Mouse (Mus musculus) liver, embryonic 11.5 days (tissue): ENCODE results near the gene Flt1. TPM values are rescaled to one million over a fixed set of nuclear protein-coding genes. Genes with fewer than 3 reads are reported as not detected.

ENCODE experiments used
- ATAC-seq: fragments of 200-750 bp; cut with Nextera tagmentation; replicated peaks from 2 replicates; pipeline ENCODE4 v1.8.0; 2017; ENCODE audit warnings: moderate number of reproducible peaks, mild to moderate bottlenecking, moderate TSS enrichment, moderate library complexity; ENCODE audit not compliant: low FRiP score
- DNase-seq: peaks from one replicate; pipeline ENCODE4 v3.0.0-alpha.2; 2017; ENCODE audit warnings: low spot score
- H3K27ac ChIP-seq: fragments of 300-500 bp; sonication (generic); 2 replicates; pipeline ENCODE4 v1.5.1; 2014; ENCODE audit warnings: mild to moderate bottlenecking, low read depth, low read length, control low read depth
- H3K27me3 ChIP-seq: fragments of 300-500 bp; sonication (generic); replicated peaks from 2 replicates; pipeline ENCODE4 v1.6.1; 2014; ENCODE audit warnings: low read length, mixed read lengths; ENCODE audit not compliant: control insufficient read depth, insufficient read depth
- H3K36me3 ChIP-seq: fragments of 300-500 bp; sonication (generic); 2 replicates; pipeline ENCODE4 v1.6.1; 2014; ENCODE audit warnings: mild to moderate bottlenecking, low read length, moderate library complexity, mixed read lengths; ENCODE audit not compliant: control insufficient read depth, insufficient read depth
- H3K4me1 ChIP-seq: fragments of 300-500 bp; sonication (generic); replicated peaks from 2 replicates; pipeline ENCODE4 v1.6.1; 2014; ENCODE audit warnings: low read length, mixed read lengths; ENCODE audit not compliant: control insufficient read depth, insufficient read depth
- H3K4me2 ChIP-seq: fragments of 300-500 bp; sonication (generic); 2 replicates; pipeline ENCODE4 v1.6.1; 2014; ENCODE audit warnings: mild to moderate bottlenecking, control low read depth, moderate library complexity
- H3K4me3 ChIP-seq: fragments of 300-500 bp; sonication (generic); 2 replicates; pipeline ENCODE4 v1.5.1; 2014; ENCODE audit warnings: low read depth, low read length, control low read depth
- H3K9ac ChIP-seq: fragments of 300-500 bp; sonication (generic); 2 replicates; pipeline ENCODE4 v1.6.1; 2014; ENCODE audit warnings: low read depth, low read length, control low read depth
- H3K9me3 ChIP-seq: fragments of 300-500 bp; sonication (generic); 2 replicates; pipeline ENCODE4 v1.6.1; 2016; ENCODE audit warnings: low read length, inconsistent platforms, mixed read lengths; ENCODE audit not compliant: control insufficient read depth
- WGBS: fragments of 180-500 bp; shearing (Covaris S2); extraction: QIAGEN DNeasy Blood & Tissue Kit; methylation state at CpG from one replicate; pipeline ENCODE4 v1.1.7; 2014; 5-methylcytosine and 5-hydroxymethylcytosine counted together
- polyA plus RNA-seq: library from polyadenylated mRNA; unstranded; fragments of >200 nt; fragmentation: Nextera tagmentation; extraction: Ambion mirVana; gene quantifications from 2 replicates; pipeline ENCODE4 v1.2.1, GENCODE M21; 2014

Gene Flt1
- polyA plus RNA-seq, 1 experiment from 2014 or later, result 11.5 TPM

DNA sequence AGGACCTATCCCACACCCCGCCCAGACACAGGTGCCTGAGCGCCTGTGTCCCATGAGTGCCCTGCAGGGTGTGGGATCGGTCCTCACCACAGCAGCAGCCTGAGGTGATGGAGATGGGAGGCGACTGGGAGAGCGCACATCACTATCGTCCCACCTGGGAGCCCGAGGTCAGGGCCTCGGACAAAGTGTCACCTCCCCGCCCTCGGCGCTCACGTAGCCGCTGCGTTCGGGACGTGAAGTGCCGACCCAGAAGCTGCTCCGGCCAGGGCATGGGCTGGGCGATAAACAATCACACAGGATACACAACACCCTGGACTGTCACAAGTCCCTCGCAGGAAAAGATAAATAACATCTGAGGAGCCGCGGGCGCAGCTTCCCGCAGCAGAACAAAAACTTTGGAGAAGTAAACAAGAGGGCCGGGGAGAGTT, 27.1 kb upstream of the Flt1 start:
- ATAC-seq (peak; percentile 37; the same call in 1 of the 2 replicates), DNase-seq (no peak)
- Histone ChIP-seq H3K4me2 (peak overlapping the region; percentile 56), H3K27ac (no peak overlapping the region), H3K27me3 (peaks cover 45% of the 10 kb centered on the region), H3K4me3 (peak overlapping the region; percentile 31), H3K9me3 (no peaks in the 10 kb centered on the region), H3K9ac (no peak overlapping the region), H3K36me3 (no peaks in the 10 kb centered on the region), H3K4me1 (peaks cover 11% of the 10 kb centered on the region)
- 1% methylated on average over 25 of the region's 25 CpGs for WGBS

DNA sequence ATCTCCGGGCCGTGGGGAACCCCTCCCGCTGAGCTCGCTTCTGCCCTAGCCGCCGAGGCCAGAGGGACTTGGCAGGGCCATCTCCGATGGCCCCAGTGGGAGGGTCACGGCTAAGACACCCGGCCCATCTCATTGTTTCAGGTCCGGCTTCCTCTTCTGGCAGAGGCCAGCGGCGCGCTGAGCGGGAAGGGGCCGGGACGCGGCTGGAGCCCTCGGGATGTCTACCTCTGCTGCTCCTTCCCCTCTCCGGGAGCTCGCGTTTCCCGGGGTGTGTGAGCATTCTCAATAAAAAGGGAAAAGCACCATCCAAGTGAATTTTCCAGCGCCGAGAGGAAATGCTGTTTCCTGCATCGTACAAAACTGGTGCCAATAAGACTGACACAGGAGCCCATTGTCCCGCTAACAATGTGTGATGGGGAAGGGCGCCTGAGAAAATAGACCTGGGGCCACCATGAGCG, 25.9 kb upstream of the Flt1 start:
- Histone ChIP-seq H3K4me3 (peak overlapping the region; percentile 27), H3K4me2 (peak overlapping the region; percentile 54)

DNA sequence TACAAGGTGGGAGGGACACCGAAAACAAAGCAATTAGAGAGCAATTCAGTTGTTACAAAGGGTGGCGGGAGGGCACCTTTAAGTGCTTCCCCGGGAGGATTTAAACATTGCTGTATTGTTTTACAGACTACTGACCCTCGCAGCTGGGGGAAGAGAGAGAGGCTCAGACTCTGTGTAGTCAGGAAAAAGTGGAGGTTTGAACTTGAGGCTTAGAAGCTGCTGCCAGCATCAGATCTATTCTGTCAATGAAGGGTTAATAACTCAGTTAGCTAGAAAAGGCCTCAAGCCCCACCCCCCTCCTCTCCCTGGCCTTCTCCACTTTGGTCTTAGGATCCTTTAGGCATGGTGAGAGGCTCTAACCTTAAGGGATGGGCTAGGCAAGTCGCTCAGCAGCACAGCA, 24.2 kb upstream of the Flt1 start:
- 31% methylated on average over 5 of the region's 5 CpGs for WGBS
- DNase-seq, result no peak
- Histone ChIP-seq H3K27me3 (peaks cover 47% of the 10 kb centered on the region), H3K4me2 (no peak overlapping the region), H3K27ac (no peak overlapping the region), H3K4me1 (peaks cover 11% of the 10 kb centered on the region), H3K9me3 (no peaks in the 10 kb centered on the region), H3K4me3 (no peak overlapping the region), H3K36me3 (no peaks in the 10 kb centered on the region), H3K9ac (no peak overlapping the region)
- ATAC-seq, result no peak

More for the DNA sequence above, 25.9 kb upstream of the Flt1 start:
- 1% methylated on average over 28 of the region's 28 CpGs for WGBS
- Histone ChIP-seq H3K36me3 (no peaks in the 10 kb centered on the region), H3K27me3 (peaks cover 47% of the 10 kb centered on the region), H3K9ac (no peak overlapping the region), H3K9me3 (no peaks in the 10 kb centered on the region), H3K4me1 (peaks cover 11% of the 10 kb centered on the region), H3K27ac (no peak overlapping the region)
- ATAC-seq, result no peak; the same call in 1 of the 2 replicates
- peak; percentile 43 for DNase-seq

DNA sequence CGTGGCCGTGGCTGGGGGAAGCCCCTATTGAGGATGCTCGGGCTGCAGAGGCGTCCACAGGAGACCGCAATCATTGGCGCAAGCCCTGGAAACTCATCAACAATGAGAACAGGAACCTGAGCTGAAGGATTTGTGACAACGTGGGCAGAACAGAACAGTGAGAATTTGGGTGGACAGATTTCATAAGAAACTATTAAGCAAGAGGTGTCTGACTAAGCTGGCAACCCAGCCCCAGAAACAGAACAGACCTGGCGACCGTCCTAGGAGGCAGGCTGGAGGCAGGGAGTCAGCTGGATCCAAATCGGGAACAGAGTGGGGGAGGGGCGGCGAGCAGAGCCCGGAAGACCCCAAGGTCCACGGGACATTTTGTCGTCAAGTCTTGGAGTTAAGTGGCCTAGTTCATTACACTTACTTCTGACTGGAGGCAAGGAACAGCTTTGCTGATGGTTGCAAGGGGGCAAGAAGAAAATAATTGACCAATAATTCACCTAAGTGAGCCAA, 22.3 kb upstream of the Flt1 start:
- 4% methylated on average over 15 of the region's 15 CpGs for WGBS
- Histone ChIP-seq H3K36me3 (no peaks in the 10 kb centered on the region), H3K4me1 (peaks cover 10% of the 10 kb centered on the region), H3K9me3 (no peaks in the 10 kb centered on the region), H3K27me3 (peaks cover 45% of the 10 kb centered on the region), H3K9ac (no peak overlapping the region), H3K27ac (no peak overlapping the region), H3K4me3 (no peak overlapping the region), H3K4me2 (peak overlapping the region; percentile 47)
- ATAC-seq, result no peak
- DNase-seq, result no peak

DNA sequence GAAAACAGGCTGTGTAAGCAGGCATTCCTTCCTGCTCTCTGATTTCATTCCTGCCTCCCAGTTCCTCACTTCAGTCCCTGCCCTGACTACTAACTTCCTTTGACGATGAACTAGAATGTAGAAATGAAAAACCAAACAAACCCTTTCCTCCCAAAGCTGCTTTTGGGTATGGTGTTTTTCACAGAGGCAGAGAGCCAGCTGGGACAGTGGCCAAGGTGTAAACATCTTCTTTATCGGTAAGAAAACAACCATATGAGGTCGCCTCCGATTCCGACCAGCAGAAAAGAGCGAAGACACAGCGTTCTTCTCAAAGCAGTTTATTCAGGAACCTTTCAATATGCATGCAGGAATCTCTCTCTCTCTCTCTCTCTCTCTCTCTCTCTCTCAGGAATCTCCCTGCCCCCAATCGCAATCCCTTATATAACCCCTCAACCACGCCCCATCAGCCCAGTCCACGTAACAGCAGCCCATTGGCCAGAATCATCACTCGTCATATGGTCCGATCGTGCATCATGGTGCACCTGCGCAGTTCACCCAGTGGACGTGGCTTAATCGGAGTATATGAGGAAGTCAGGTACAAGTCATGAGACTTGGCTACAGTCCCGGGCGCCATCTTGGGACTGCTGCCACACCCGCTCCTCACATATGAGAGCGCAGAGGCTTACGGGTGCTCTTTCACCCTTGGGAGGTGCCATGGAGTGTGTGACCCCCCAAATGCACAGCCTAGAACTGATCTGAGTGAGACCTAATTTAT, 19.3 kb upstream of the Flt1 start:
- no peaks in the 10 kb centered on the region for H3K9me3 ChIP-seq
- H3K4me1 ChIP-seq, result 0 out of 2 replicates have a peak, but pooled peaks cover 3% of the 10 kb centered on the region
- WGBS, result 89% methylated on average over 21 of the region's 21 CpGs
- no peak for DNase-seq
- H3K27ac ChIP-seq, result no peak overlapping the region
- no peak overlapping the region for H3K4me3 ChIP-seq
- H3K4me2 ChIP-seq, result no peak overlapping the region
- H3K27me3 ChIP-seq, result peaks cover 22% of the 10 kb centered on the region
- no peaks in the 10 kb centered on the region for H3K36me3 ChIP-seq
- H3K9ac ChIP-seq, result no peak overlapping the region
- no peak for ATAC-seq

DNA sequence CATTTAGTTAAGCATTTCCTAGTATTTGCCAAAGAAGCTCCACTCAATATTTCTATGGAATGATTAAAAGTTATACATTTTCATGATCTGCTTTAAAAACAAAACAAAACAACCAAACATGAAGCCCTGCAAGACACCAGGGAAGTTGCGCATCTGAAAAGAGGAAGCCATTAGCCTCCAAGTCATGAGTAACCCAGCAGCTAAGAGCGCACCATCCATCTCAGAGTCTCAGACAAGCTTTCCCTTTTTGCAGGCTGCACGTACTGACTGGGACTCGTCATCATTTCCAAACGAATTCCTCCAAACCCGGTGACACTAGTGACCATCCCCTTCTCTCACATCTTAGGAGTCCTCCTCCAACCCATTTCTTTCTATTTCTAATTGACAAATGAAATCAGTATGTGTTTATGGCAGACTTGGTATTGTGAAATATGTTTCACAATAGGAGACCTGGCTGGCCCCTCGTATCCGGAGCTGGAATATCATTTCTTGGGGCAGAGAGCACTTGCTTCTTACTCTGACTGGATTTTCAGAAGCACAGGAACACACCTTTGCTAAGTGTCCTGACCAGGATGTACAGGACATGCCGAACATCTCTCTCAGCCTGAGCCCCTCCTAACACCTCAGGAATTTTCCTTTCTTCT, 16.8 kb upstream of the Flt1 start:
- Histone ChIP-seq H3K4me3 (no peak overlapping the region), H3K27ac (no peak overlapping the region), H3K9ac (no peak overlapping the region), H3K36me3 (no peaks in the 10 kb centered on the region), H3K27me3 (peaks cover 2% of the 10 kb centered on the region; the same call in 1 of the 2 replicates), H3K9me3 (no peaks in the 10 kb centered on the region), H3K4me2 (no peak overlapping the region), H3K4me1 (no peaks in the 10 kb centered on the region)
- ATAC-seq, result no peak
- WGBS, result 61% methylated on average over 9 of the region's 9 CpGs
- no peak for DNase-seq

DNA sequence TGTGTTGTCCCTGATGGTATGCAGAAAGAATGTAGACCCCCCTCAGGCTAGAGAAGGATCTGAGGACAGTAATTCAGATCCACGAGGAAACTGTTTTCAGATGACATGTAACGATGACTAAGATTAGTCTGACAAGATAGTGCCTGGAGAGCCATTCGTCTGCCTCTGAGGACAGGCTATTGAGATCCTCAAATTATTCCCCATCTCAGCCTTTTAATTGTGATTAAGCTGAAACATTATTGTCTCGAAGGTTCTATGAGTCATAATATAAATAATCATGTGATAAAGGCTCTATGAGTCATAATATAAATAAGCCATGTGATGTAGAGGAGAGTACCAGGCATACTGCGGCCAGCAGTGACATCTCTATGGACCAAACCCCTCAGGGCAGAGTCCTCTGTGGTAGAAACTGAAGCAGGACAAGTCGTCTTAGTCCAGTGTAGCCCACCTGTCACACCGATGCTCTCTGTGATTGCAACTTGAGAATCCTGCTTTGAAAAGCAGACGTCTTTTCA, 11.0 kb upstream of the Flt1 start:
- Histone ChIP-seq H3K27me3 (no peaks in the 10 kb centered on the region), H3K4me1 (no peaks in the 10 kb centered on the region), H3K27ac (no peak overlapping the region), H3K4me3 (no peak overlapping the region), H3K9ac (no peak overlapping the region), H3K4me2 (no peak overlapping the region), H3K9me3 (no peaks in the 10 kb centered on the region), H3K36me3 (no peaks in the 10 kb centered on the region)
- WGBS, result 70% methylated on average over 8 of the region's 8 CpGs
- ATAC-seq (no peak), DNase-seq (no peak)

DNA sequence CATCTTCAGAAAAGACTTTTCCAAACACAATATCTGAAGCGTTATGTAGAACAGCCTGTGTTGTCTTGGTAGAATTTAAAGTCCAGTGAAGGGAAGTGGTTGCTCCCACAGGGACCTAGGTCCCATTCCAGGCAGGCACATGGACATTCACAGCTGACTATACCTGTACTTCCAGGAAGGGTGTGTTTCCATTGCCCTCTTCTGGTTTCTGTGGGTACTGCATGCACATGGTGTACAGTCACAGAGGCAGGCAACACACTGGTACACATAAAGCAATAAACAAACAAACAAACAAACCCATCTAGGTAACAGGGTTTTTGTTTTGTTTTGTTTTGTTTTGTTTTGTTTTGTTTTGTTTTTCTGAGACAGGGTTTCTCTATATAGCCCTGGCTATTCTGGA, 7.9 kb upstream of the Flt1 start:
- H3K4me2 ChIP-seq, result no peak overlapping the region
- H3K27ac ChIP-seq, result no peak overlapping the region
- DNase-seq (no peak), ATAC-seq (no peak)
- 90% methylated on average over 1 of the region's 1 CpGs for WGBS
- no peaks in the 10 kb centered on the region for H3K4me1 ChIP-seq
- no peaks in the 10 kb centered on the region for H3K36me3 ChIP-seq
- H3K4me3 ChIP-seq, result no peak overlapping the region
- no peak overlapping the region for H3K9ac ChIP-seq
- H3K9me3 ChIP-seq, result no peaks in the 10 kb centered on the region
- H3K27me3 ChIP-seq, result peaks cover 5% of the 10 kb centered on the region; the same call in 1 of the 2 replicates
